Mouse (Mus musculus) limb, embryonic 15.5 days (tissue): ENCODE data around the gene Defb26. TPM values are rescaled to one million over a fixed set of nuclear protein-coding genes. Genes with fewer than 3 reads are reported as not detected.

Source experiments
- ATAC-seq: fragments of 200-750 bp; cut with Nextera tagmentation; 2 replicates; pipeline ENCODE4 v1.8.0; 2017; ENCODE audit warnings: low read depth, moderate TSS enrichment; ENCODE audit not compliant: insufficient number of reproducible peaks, low FRiP score, low TSS enrichment
- H3K27ac ChIP-seq: fragments of 300-500 bp; sonication (generic); 2 replicates; pipeline ENCODE4 v1.5.1; 2015; ENCODE audit warnings: moderate library complexity, mild to moderate bottlenecking, inconsistent platforms
- H3K27me3 ChIP-seq: fragments of 300-500 bp; sonication (generic); 2 replicates; pipeline ENCODE4 v1.6.1; 2015; ENCODE audit warnings: inconsistent platforms
- H3K36me3 ChIP-seq: fragments of 300-500 bp; sonication (generic); 2 replicates; pipeline ENCODE4 v1.6.1; 2015; ENCODE audit warnings: inconsistent platforms
- H3K4me1 ChIP-seq: fragments of 300-500 bp; sonication (generic); 2 replicates; pipeline ENCODE4 v1.6.1; 2015; ENCODE audit warnings: inconsistent platforms
- H3K4me2 ChIP-seq: fragments of 300-500 bp; sonication (generic); 2 replicates; pipeline ENCODE4 v1.6.1; 2015; ENCODE audit warnings: mild to moderate bottlenecking, inconsistent platforms
- H3K4me3 ChIP-seq: fragments of 300-500 bp; sonication (generic); 2 replicates; pipeline ENCODE4 v1.5.1; 2015; ENCODE audit warnings: mild to moderate bottlenecking, inconsistent platforms
- H3K9ac ChIP-seq: fragments of 300-500 bp; sonication (generic); 2 replicates; pipeline ENCODE4 v1.6.1; 2015; ENCODE audit warnings: inconsistent platforms
- H3K9me3 ChIP-seq: fragments of 300-500 bp; sonication (generic); 2 replicates; pipeline ENCODE4 v1.6.1; 2016; ENCODE audit warnings: inconsistent platforms
- WGBS: fragments of 180-500 bp; shearing (Covaris S2); methylation state at CpG from one replicate; pipeline ENCODE4 v1.1.7; 2015; 5-methylcytosine and 5-hydroxymethylcytosine counted together
- polyA plus RNA-seq: library from polyadenylated mRNA; unstranded; fragments of >200 nt; fragmentation: Nextera tagmentation; extraction: Ambion mirVana; gene quantifications from 2 replicates; pipeline ENCODE4 v1.2.1, GENCODE M21; 2015

Defb26 gene
- polyA plus RNA-seq, 1 experiment from 2014 or later: not detected

- no peak overlapping the region for H3K4me2 ChIP-seq
- H3K9ac ChIP-seq: no peak overlapping the region
- H3K27ac ChIP-seq: no peak overlapping the region
- H3K4me1 ChIP-seq: no peaks in the 10 kb centered on the region
- H3K36me3 ChIP-seq: no peaks in the 10 kb centered on the region
- no peaks in the 10 kb centered on the region for H3K27me3 ChIP-seq
- WGBS: 39% methylated on average over 13 of the region's 13 CpGs
- ATAC-seq: no peak
- no peak overlapping the region for H3K4me3 ChIP-seq
- H3K9me3 ChIP-seq: no peaks in the 10 kb centered on the region
Measured at GRCm38 (mm10) chr2:152459241-152459640, 52.3 kb downstream of the Defb26 start.

Other genes with a start within 250 kb of the Defb26 start
- 43.5 and 48.0 TPM in 2 replicates for gene Tbc1d20, start 217.9 kb downstream of the Defb26 start, polyA plus RNA-seq
- gene Rbck1, start 179.0 kb downstream of the Defb26 start, polyA plus RNA-seq: 86.3 and 91.7 TPM in 2 replicates
- 2.9 and 4.5 TPM in 2 replicates for gene Trib3, start 167.7 kb downstream of the Defb26 start, polyA plus RNA-seq
- gene Nrsn2, start 135.1 kb downstream of the Defb26 start, polyA plus RNA-seq: 1.0 and 1.5 TPM in 2 replicates
- 5.2 and 6.6 TPM in 2 replicates for gene Sox12, start 113.6 kb downstream of the Defb26 start, polyA plus RNA-seq
- 28.5 and 35.0 TPM in 2 replicates for gene Zcchc3, start 96.7 kb downstream of the Defb26 start, polyA plus RNA-seq
- 0.10 TPM in 1 of 2 replicates, not detected in the other for gene 6820408C15Rik, start 96.1 kb downstream of the Defb26 start, polyA plus RNA-seq
- not detected in 2 replicates for gene Defb23, start 47.1 kb downstream of the Defb26 start, polyA plus RNA-seq
- not detected in 2 replicates for gene Defb20, start 34.6 kb downstream of the Defb26 start, polyA plus RNA-seq
- not detected in 2 replicates for gene Defb22, start 21.6 kb downstream of the Defb26 start, polyA plus RNA-seq
- gene Defb28, start 6.6 kb upstream of the Defb26 start, polyA plus RNA-seq: not detected in 2 replicates
- gene Defb29, start 28.4 kb upstream of the Defb26 start, polyA plus RNA-seq: not detected in 2 replicates
- not detected in 2 replicates for gene Gm17416, start 57.6 kb upstream of the Defb26 start, polyA plus RNA-seq
- gene Defb21, start 61.1 kb upstream of the Defb26 start, polyA plus RNA-seq: not detected in 2 replicates
- not detected in 2 replicates for gene Defb19, start 68.6 kb upstream of the Defb26 start, polyA plus RNA-seq
- not detected in 2 replicates for gene Defb45, start 87.7 kb upstream of the Defb26 start, polyA plus RNA-seq
- gene Defb36, start 92.6 kb upstream of the Defb26 start, polyA plus RNA-seq: not detected in 2 replicates
- gene Defb25, start 111.4 kb upstream of the Defb26 start, polyA plus RNA-seq: 0.92 and 1.1 TPM in 2 replicates
- gene Rem1, start 115.3 kb upstream of the Defb26 start, polyA plus RNA-seq: 5.2 and 7.4 TPM in 2 replicates
- 143 and 150 TPM in 2 replicates for gene H13, start 157.8 kb upstream of the Defb26 start, polyA plus RNA-seq
- gene Mcts2, start 175.3 kb upstream of the Defb26 start, polyA plus RNA-seq: 22.0 and 24.2 TPM in 2 replicates
- gene Id1, start 224.6 kb upstream of the Defb26 start, polyA plus RNA-seq: 167 and 168 TPM in 2 replicates
- 33.9 and 36.2 TPM in 2 replicates for gene Cox4i2, start 242.5 kb upstream of the Defb26 start, polyA plus RNA-seq